Mouse (Mus musculus): ENCODE results near the gene Zfp870.

Zfp870 gene

DNA sequence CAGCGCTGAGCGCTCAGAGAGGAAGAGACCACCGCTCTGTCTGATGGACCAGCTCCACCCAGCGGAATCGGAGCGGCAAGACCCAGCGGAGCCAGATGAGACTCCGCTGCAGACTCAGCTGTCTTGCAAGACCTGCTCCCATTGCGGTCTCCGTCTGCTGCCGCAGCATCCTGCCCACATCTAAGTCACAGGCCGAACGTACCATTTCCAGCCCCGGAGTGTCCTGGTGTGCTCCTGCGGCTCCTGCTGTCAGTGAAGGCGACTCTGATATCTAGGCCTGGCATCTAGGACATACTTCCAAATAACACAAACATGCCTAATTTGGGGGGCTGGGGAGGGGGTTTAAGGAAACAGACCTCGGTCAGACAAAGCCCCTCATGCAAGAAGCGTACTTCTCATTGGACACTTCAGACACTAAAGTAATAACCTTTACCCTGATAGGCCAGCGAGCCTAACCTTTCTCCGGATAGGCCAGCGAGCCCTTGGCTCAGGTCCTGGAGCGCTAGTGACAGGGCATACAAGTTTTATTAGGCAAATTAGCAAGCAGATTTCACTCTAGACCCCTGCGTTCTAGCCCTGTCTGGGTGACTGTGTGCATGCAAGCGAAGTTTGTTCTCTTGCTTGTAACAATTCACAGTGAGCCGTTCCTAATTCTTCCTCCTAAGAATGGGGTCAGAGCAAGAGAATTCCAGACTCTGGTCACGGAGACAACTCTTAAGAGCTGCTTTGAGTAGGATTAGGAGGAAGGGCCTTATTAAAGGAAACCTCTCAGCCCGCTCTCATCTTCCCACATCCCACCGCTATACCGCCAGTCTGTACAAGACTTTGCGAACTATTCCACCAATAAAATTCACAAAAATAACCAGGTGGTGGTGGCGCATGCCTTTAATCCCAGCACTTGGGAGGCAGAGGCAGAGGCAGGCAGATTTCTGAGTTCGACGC, at the start of gene Zfp870:
Gene Zfp870 (minus strand): TSS at position 404 of the 942 bp plus-strand sequence.
- DNase-seq (ENCODE audit: low read depth): peak; percentile 90

DNA sequence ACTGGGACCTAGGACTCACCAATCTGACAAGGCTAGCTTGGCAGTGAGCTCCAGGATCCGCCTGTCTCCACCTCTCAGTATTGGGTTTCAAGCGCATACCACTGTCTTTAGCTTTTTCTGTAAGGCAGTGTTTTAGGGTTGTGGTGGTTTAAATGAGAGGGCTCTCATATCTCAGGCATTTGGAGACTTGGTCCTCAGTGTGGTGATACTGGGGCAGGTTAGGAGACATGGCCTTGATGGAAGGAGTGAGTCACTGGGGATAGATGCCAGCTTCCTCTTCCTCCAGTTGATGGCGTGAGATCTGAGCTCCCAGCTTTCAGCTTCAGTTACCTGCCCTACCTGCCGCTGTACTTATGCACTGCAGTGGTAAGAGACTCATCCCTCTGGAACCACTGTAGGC, 48.4 kb upstream of the Zfp870 start:
- peak; percentile 62 for DNase-seq (ENCODE audit: low read depth)

DNA sequence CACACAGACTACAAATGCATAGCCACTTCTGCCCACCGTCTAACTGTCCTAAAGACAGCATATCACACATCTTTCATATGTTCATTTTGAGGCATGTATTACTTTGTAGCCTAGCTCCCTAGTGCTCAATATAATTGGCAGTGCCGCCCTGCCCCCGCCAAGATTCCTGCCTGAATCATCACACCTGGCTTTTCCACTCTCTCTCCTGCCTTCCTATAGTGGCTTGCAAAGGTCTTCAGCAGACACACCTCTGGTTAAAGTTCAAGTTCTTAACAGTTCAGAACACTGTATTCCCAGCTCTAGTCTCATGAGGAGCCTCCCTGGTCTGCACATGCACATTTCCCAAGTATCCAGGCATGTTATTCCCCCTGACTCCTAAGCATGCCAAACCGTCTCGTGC, 36.4 kb upstream of the Zfp870 start:
- DNase-seq (ENCODE audit: low read depth): no peak

DNA sequence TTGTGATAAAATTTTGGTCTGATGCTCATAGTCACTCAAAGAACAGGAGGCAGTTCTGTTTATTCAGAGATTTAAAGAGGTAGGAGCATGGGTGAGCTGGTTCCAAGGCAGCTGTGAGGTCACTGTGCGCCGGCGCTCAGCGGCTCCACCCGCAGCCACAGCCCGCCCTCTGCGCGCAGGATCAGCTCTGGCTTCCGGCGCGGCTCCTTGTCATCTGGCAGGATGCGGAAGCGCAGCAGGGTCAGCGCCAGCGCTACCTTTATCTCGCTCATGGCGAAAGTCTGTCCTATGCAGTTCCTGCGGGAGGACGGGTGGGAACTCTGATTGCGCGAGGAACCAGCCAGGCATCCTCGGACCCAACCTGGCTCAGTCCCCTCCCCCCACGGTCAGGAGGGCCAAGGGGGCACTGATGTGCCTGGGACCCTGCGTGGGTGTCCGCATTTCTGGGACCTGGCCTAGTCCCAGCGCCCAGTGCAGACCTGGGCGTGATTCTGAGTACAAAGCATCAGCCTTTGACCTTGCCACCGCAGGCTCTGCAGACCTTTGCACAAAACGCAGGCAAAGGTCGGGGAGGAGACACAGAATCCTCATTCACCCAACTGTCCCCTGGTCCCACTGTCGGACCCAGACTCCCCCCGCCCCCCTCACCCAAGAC, 33.3 kb upstream of the Zfp870 start:
- no peak for DNase-seq (ENCODE audit: low read depth)

DNA sequence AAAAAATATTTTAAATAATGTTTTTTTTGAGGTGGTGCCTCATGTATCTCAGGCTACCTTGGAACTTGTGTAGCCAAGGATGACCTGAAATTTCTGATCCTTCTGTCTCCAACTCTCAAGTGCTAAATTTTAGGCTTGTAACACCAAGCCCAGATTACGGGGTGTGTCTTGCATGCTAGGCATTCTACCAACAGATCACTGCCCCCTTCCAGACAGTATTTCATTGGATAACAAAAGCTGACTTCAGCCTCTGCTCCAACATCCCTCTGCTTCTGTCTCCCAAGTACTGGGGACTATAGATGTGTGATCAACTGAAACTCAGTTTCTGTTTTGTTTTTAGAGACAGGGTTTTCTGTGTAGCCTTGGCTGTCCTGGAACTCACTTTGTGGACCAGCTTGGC, 32.2 kb upstream of the Zfp870 start:
- no peak for DNase-seq (ENCODE audit: low read depth)

DNA sequence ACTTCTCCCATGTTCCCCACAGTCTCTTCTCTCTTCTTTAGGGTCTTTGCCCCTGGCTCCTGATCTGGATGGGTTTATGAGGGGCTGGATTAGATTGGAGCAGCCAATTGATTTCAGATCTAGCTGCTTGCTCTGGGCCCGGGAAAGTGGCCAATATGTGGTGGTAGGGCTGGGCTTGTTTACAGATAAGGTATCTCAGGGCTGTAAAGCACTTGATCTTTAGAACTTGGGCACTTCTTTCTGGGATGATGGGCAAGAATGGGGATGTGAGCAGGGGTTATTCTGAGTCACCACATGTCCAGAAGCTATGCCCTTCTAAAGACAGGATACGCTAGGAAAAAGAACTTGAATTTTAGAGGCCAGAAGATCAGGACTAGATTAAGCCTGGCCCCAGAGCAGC, 27.7 kb upstream of the Zfp870 start:
- no peak for DNase-seq (ENCODE audit: low read depth)

DNA sequence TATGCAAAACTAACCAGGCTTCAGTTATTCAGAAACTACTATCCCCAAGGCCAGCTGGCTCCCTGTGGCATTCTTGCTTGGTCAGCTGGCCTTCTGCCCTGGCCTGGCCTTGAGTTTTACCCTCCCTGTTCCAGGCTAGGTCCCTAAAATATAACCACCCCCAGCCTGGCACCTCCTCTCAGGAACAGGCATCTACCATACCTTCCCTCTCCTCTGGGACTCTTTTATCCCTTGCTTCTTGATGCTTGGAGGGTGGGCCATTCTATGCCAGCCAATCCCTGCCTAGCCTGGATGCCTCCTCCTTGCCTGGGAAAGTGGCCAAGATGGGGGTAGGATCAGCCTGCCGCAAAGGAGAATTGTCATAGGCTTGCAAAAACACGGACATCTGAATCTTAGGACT, 25.7 kb upstream of the Zfp870 start, which contains the start of gene Cyp4f14:
Gene Cyp4f14 (minus strand): TSS at position 212 of the 400 bp plus-strand sequence.
- no peak for DNase-seq (ENCODE audit: low read depth)

DNA sequence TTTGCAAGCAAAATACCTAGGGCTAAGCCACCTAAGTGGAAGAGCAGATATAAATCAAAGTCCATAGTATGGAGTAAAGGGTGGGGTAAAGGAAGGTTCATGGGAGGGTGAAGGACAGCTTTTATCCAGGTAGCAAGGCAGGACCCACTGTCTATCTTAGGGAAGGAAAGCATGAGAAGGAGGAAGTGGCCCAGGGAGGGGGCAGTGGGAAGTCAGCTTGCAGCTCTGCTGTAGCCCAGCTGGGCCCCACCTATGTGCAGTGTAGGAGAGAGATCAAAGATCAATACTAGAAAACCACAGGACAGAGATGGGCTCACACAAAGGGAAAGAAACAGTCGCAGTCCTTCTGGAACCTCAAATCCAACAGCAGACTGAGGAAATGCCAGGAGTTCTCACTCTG, 24.6 kb upstream of the Zfp870 start:
- DNase-seq (ENCODE audit: low read depth): no peak

DNA sequence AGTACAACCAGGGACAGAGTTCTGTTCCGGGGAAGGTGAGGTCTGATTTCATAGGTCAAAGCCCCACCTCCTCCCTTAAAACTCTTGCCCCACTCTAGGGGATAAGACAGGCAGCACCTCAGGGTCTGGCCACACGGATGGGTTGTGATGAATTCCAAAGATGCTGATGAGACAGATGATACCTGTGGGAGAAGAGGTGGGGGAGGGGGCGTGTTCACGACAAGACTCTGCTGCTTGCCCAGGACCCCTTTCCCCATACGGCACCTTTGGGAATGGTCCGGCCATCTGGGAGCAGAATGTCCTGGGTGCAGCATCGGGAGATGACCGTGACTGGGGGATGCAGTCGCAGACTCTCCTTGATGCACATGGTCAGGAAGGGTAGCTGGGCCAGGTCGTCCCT, 14.7 kb upstream of the Zfp870 start:
- no peak for DNase-seq (ENCODE audit: low read depth)

DNA sequence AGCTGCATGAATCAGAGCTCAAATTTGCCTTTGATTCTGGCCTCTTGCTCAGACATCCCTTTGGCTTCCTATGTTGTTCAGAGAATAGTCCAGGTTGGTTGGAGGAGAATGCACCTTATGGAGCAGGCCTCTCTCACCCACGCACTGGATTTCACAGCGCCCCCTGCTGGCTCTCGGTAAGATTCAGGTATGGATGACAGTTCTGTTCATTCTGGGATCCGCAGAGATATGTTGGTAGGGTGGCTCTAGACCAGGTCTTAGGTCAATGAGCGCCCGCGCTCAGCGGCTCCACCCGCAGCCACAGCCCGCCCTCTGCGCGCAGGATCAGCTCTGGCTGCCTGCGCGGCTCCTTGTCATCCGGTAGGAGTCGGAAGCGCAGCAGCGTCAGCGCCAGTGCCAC, 13.8 kb upstream of the Zfp870 start:
- peak; percentile 34 for DNase-seq (ENCODE audit: low read depth)

DNA sequence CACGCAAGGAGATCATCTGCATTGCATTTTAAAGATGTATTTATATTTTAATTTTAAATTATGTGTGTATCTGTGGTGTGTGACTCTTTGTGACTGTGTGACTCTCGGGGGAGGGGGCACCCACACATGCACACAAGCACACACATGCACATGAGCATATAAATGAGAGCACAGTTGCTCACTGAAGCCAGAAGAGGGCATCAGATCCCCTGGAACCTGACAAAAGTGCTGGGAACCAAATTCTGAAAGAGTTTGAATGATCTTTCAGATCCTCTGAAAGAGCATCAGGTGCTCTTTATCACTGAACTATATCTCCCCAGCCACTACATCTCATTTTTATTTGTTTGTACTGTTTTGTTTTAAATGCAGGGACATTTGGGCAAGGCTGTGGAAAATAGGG, 13.0 kb upstream of the Zfp870 start:
- peak; percentile 55 for DNase-seq (ENCODE audit: low read depth)

DNA sequence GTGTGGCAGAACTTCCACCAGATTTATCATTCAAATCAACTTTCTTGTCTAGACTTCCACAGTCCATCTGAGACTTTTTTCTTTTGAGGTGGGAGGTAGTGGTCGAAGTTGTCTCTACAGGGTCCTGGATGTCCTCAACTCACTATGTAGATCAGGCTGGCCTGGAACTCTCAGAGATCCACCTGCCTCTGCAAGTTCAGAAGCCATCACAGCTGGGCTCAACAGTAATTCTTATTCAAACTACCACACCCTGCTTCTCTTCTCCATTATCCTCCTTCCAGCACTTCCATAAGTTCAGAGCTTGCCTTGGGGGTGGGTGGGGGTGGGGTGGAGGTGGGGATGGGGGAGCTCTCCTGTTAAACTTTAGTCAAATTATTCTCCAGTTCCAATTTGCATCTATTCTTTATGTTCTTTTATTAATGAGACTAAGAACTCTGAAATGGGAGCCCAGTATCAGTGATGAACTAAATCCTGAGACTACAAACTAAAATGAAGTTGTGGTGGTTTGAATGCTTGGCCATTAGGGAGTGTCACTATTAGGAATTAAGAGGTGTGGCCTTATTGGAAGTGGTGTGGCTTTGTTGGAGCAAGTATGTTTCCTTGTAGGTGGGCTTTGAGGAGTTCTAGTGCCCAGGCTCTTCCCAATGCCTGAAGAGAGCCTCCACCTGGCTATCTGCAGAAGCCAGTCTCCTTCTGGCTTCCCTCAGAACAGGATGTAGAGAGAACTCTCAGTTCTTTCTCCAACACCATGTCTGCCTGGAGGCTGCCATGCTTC, 10.5 kb upstream of the Zfp870 start:
- no peak for DNase-seq (ENCODE audit: low read depth)

DNA sequence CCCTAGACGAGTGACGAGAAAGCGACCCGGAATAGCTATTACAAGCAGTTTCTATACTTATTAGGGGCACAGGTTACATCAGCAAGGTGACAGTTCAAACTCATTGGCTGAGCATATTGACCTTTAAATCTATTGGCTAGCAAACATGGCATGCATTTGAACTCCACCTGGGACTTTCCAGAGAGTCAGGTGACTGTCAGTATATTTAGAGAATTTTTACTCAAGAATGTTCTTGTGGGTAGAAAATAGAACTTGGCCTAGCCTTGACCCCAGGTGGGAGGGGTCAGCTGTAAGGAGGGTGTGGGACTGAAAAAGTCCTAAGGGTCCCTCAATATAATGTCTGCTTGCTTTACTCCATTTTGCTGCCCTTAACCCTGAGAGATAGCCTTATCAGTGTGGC, 4.0 kb upstream of the Zfp870 start:
- DNase-seq (ENCODE audit: low read depth): no peak

DNA sequence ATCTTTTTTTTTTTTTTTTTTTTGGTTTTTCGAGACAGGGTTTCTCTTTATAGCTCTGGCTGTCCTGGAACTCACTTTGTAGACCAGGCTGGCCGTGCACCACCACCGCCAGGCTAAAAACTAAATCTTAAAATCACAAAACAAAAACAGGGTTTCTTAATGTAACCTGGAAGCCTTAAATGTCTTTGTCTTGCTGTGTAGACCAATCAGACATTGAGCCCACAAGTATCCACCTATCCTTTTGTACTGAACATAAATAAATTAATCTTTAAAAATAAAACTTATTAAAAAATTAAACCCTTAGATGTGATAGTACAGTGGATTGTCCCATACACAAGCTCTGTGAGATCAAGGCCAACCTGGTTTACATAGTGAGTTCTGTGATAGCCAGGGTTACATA, 2.5 kb upstream of the Zfp870 start:
- DNase-seq (ENCODE audit: low read depth): peak; percentile 15

DNA sequence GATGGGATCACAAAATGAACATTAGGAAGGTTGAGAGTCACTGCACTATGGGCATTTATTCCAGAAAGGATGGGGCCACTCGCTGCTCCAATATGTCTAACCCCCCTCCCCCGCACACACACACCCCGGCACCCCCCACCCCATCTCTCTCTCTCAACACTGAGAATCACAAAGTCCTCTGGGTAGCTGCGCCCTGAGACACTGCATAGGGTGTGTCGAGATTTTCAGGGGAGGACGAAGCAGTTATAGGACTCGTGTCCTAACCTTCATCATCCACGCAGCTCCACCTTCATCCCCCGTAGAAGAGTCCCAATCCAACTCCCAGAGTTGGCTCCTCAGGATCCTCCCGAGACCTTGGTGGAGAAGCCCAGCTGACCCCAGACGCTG, 597 bp downstream of the Zfp870 start:
- no peak for DNase-seq (ENCODE audit: low read depth)

DNA sequence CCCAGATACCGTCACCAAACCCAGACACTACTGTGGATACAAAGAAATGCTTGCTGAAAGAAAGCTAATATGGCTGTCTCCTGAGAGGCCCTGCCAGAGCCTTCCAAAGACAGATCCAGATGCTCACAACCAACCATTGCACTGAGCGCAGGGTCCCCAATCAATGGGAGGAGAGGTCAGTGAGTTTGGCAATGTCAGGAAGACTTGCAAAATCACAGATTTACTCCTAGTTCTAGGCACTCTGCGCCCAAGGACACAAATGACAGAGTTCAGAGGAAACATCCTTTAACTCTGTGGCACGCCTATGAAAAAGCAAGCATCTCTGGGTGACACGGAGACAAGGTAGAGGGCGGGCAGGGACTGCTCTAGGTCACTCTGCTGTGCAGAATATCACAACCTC, 1.8 kb downstream of the Zfp870 start:
- DNase-seq (ENCODE audit: low read depth): no peak

DNA sequence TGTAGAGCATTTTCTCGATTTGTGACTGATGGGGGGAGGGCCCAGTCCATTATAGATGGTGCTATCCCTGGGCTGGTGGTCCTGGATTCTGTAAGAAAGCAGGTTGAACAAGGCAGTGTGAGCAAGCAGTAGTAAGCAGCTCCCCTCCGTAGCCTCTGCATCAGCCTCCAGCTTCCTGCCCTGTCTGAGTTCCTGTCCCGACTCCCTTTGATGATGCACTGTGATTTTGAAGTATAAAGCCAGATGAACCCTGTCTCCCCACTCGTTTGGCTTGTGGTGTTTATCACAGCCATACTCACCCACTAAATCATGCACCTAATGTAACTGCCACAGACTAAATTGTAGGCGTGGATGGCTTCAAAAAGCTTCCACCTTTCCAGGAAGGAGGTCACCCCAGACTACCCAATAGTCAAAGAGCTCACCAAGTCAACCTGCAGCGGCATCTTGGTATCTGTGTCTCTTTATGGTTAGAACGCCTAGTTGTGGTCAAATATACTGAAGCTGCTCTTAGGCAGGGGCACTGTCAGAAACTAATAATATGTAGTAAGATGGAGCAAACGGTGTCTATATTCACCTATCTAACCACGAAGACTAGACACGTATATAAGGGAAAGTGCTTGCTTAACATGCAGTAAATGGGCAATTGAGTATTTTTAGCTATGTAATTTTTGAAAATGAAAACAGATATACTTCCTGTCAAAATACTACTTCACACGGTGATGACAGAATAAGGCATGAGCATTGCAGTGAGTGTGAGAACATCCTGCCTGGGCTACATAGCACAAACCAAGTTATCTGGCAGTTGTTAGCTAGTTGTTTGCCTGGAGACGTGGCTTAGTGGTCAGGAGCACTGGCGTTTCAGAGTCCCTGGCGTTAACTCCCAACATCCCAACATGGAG, 10.9 kb downstream of the Zfp870 start:
- DNase-seq (ENCODE audit: low read depth): no peak

DNA sequence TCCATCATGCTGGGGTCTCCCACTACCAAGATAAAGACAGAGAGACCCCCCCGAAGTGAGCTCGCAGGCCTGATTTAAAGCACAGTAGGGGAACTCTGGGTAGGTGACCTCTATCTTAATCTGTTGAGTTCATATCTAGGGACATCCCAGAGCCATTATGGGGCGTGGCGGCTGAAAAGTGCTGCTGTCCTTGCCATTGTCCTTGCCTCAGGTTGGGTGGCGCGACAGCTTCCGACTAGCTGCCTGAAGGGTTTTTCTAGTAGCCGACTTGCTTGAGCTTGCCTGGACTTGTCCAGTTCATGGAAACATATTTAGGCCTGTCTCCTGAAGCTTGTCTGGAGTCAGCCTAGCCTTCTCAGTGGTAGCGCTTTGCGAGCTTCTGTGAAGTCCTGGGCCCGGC, 12.7 kb downstream of the Zfp870 start:
- DNase-seq (ENCODE audit: low read depth): no peak

DNA sequence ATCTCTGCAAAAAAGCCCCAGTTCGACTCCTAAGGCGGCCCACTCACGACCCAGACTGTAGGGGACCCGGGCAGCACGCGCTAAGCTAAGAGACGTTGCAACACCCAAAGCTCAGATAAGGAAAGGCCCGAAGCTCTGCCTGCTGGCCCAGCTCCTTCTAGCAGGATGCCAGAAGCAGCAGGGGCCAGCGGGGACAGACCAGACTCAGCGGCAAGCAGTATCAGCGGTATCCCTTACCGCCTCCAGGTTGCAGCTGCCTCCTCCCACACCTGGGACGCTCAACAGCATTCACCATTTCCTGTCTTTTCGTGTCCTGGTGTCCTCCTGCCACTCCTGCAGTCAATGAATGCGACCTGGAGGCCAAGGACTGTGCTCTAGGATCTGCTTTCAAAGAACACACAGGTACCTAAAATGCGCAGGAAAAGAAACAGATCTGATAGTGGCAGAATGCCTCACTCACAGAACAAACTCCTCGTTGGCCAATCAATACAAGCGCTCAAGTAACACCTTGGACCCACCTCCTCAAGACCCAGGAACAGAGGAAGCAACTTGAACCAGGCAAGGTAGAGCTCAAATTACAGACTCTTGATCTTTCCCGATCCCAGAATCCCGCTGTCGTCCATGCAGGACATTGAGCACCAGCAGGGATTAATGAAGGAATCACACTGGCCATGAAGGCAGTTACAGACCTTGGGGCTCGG, 13.8 kb downstream of the Zfp870 start:
- no peak for DNase-seq (ENCODE audit: low read depth)

DNA sequence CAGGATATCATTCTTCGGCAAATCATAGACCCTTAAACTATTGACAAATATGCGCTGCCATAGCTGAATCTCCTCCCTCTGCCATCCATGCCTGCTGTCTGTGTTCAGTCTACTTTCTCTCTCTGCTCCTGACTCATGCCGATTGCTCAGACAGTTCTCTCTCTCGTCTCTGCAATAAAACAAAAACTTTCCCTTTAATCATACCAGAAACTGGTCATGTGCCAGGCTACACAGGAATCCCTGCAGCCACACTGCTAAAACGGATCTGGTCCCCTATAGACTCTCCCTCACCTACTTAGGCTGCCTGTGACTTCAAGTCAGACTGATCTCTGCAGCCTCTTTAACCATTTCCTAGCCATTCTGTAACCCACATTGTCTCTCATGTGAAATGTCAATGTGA, 18.7 kb downstream of the Zfp870 start:
- DNase-seq (ENCODE audit: low read depth): no peak

DNA sequence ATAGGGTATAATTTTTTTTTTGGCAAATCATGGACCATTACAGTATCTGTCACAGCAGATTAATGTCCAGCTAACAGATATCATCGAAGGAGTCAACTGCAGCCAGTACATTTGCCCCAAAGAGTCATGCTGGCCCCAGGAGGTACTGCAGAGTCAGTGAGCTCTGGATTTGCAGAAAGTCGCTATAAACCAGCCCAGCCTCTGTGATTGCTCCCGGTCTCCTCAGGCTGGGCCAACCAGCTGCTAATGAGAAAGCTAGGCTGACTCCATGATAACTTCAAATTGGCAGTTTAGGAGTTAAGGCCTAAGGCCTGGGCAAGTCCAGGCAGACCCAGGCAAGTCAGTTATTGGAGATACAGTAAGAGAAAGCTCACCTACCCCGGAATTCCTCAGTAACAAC, 19.4 kb downstream of the Zfp870 start:
- DNase-seq (ENCODE audit: low read depth): no peak

Data from 416B (cell line).